Mouse (Mus musculus) lung, embryonic 15.5 days (tissue): ENCODE results near the gene Gars. TPM values are rescaled to one million over a fixed set of nuclear protein-coding genes. Genes with fewer than 3 reads are reported as not detected.

Experiments used
- ATAC-seq: fragments of 200-750 bp; cut with Nextera tagmentation; 2 replicates; pipeline ENCODE4 v1.8.0; 2017; ENCODE audit warnings: moderate number of reproducible peaks, borderline replicate concordance; ENCODE audit not compliant: low FRiP score, low TSS enrichment; ENCODE audit errors: extremely low read depth
- H3K27ac ChIP-seq: fragments of 300-500 bp; sonication (generic); 2 replicates; pipeline ENCODE4 v1.5.1; 2015; ENCODE audit warnings: moderate library complexity, mild to moderate bottlenecking, inconsistent platforms
- H3K27me3 ChIP-seq: fragments of 300-500 bp; sonication (generic); 2 replicates; pipeline ENCODE4 v1.6.1; 2015; ENCODE audit warnings: inconsistent platforms
- H3K36me3 ChIP-seq: fragments of 300-500 bp; sonication (generic); 2 replicates; pipeline ENCODE4 v1.6.1; 2015; ENCODE audit warnings: inconsistent platforms
- H3K4me1 ChIP-seq: fragments of 300-500 bp; sonication (generic); 2 replicates; pipeline ENCODE4 v1.6.1; 2015; ENCODE audit warnings: inconsistent platforms
- H3K4me2 ChIP-seq: fragments of 300-500 bp; sonication (generic); 2 replicates; pipeline ENCODE4 v1.6.1; 2015; ENCODE audit warnings: inconsistent platforms, mild to moderate bottlenecking, moderate library complexity
- H3K4me3 ChIP-seq: fragments of 300-500 bp; sonication (generic); 2 replicates; pipeline ENCODE4 v1.5.1; 2015; ENCODE audit warnings: mild to moderate bottlenecking, inconsistent platforms
- H3K9ac ChIP-seq: fragments of 300-500 bp; sonication (generic); 2 replicates; pipeline ENCODE4 v1.6.1; 2015; ENCODE audit warnings: inconsistent platforms
- H3K9me3 ChIP-seq: fragments of 300-500 bp; sonication (generic); 2 replicates; pipeline ENCODE4 v1.6.1; 2016; ENCODE audit warnings: inconsistent platforms
- WGBS: fragments of 180-500 bp; shearing (Covaris S2); methylation state at CpG from one replicate; pipeline ENCODE4 v1.1.7; 2015; 5-methylcytosine and 5-hydroxymethylcytosine counted together
- polyA plus RNA-seq: library from polyadenylated mRNA; unstranded; fragments of >200 nt; fragmentation: Nextera tagmentation; extraction: Ambion mirVana; gene quantifications from 2 replicates; pipeline ENCODE4 v1.2.1, GENCODE M21; 2015

Gars gene
- polyA plus RNA-seq, 1 experiment from 2014 or later, result 146 TPM

- no peak for ATAC-seq
- Histone ChIP-seq H3K36me3 (peaks cover 76% of the 10 kb centered on the region), H3K4me1 (no peaks in the 10 kb centered on the region), H3K27ac (no peak overlapping the region), H3K9me3 (no peaks in the 10 kb centered on the region), H3K27me3 (no peaks in the 10 kb centered on the region), H3K4me2 (no peak overlapping the region), H3K4me3 (no peak overlapping the region), H3K9ac (no peak overlapping the region)
- 90% methylated on average over 7 of the region's 7 CpGs for WGBS
Observed at GRCm38 (mm10) chr6:55064477-55064827, 26.6 kb downstream of the Gars start.

- no peak for ATAC-seq
- Histone ChIP-seq H3K9ac (no peak overlapping the region), H3K27ac (no peak overlapping the region), H3K4me1 (no peaks in the 10 kb centered on the region), H3K27me3 (no peaks in the 10 kb centered on the region), H3K36me3 (peaks cover 68% of the 10 kb centered on the region), H3K4me2 (no peak overlapping the region), H3K9me3 (no peaks in the 10 kb centered on the region), H3K4me3 (no peak overlapping the region)
- 89% methylated on average over 2 of the region's 2 CpGs for WGBS
Observed at GRCm38 (mm10) chr6:55065903-55066302, 28.1 kb downstream of the Gars start.

GRCm38 (mm10) chr6:55076561-55077255, 38.9 kb downstream of the Gars start:
- no peak for ATAC-seq
- Histone ChIP-seq H3K36me3 (peaks cover 70% of the 10 kb centered on the region), H3K4me3 (no peak overlapping the region), H3K9ac (no peak overlapping the region), H3K4me1 (no peaks in the 10 kb centered on the region), H3K9me3 (no peaks in the 10 kb centered on the region), H3K4me2 (no peak overlapping the region), H3K27me3 (no peaks in the 10 kb centered on the region), H3K27ac (no peak overlapping the region)
- WGBS, result 91% methylated on average over 4 of the region's 4 CpGs

- no peak overlapping the region for H3K27ac ChIP-seq
- H3K4me1 ChIP-seq, result no peaks in the 10 kb centered on the region
- H3K27me3 ChIP-seq, result no peaks in the 10 kb centered on the region
- peaks cover 41% of the 10 kb centered on the region for H3K36me3 ChIP-seq
- 89% methylated on average over 3 of the region's 3 CpGs for WGBS
- H3K9ac ChIP-seq, result no peak overlapping the region
- no peaks in the 10 kb centered on the region for H3K9me3 ChIP-seq
- no peak overlapping the region for H3K4me2 ChIP-seq
- no peak overlapping the region for H3K4me3 ChIP-seq
- ATAC-seq, result no peak
Observed at GRCm38 (mm10) chr6:55081379-55081778, 43.6 kb downstream of the Gars start.

- no peaks in the 10 kb centered on the region for H3K9me3 ChIP-seq
- H3K27me3 ChIP-seq, result no peaks in the 10 kb centered on the region
- WGBS, result 71% methylated on average over 7 of the region's 7 CpGs
- no peak overlapping the region for H3K4me2 ChIP-seq
- H3K4me3 ChIP-seq, result no peak overlapping the region
- peaks cover 31% of the 10 kb centered on the region for H3K36me3 ChIP-seq
- no peak for ATAC-seq
- H3K4me1 ChIP-seq, result no peaks in the 10 kb centered on the region
- H3K27ac ChIP-seq, result no peak overlapping the region
- H3K9ac ChIP-seq, result no peak overlapping the region
Observed at GRCm38 (mm10) chr6:55082261-55083051, 44.6 kb downstream of the Gars start.

- no peaks in the 10 kb centered on the region for H3K36me3 ChIP-seq
- H3K4me1 ChIP-seq, result no peaks in the 10 kb centered on the region
- H3K9ac ChIP-seq, result no peak overlapping the region
- ATAC-seq, result no peak
- no peaks in the 10 kb centered on the region for H3K27me3 ChIP-seq
- no peak overlapping the region for H3K27ac ChIP-seq
- no peak overlapping the region for H3K4me3 ChIP-seq
- H3K9me3 ChIP-seq, result no peaks in the 10 kb centered on the region
- no peak overlapping the region for H3K4me2 ChIP-seq
- WGBS, result 28% methylated on average over 4 of the region's 4 CpGs
Observed at GRCm38 (mm10) chr6:55087355-55087754, 49.5 kb downstream of the Gars start.

GRCm38 (mm10) chr6:55090639-55091038, 52.8 kb downstream of the Gars start:
- no peak overlapping the region for H3K27ac ChIP-seq
- no peak overlapping the region for H3K9ac ChIP-seq
- H3K4me1 ChIP-seq, result no peaks in the 10 kb centered on the region
- ATAC-seq, result no peak
- H3K4me3 ChIP-seq, result no peak overlapping the region
- no peaks in the 10 kb centered on the region for H3K9me3 ChIP-seq
- H3K36me3 ChIP-seq, result no peaks in the 10 kb centered on the region
- no peak overlapping the region for H3K4me2 ChIP-seq
- WGBS, result 42% methylated on average over 4 of the region's 4 CpGs
- H3K27me3 ChIP-seq, result no peaks in the 10 kb centered on the region

GRCm38 (mm10) chr6:55091396-55091795, 53.6 kb downstream of the Gars start:
- H3K4me1 ChIP-seq, result no peaks in the 10 kb centered on the region
- WGBS, result 89% methylated on average over 9 of the region's 9 CpGs
- no peaks in the 10 kb centered on the region for H3K36me3 ChIP-seq
- no peak overlapping the region for H3K4me3 ChIP-seq
- no peaks in the 10 kb centered on the region for H3K27me3 ChIP-seq
- ATAC-seq, result no peak
- H3K9me3 ChIP-seq, result no peaks in the 10 kb centered on the region
- H3K4me2 ChIP-seq, result no peak overlapping the region
- no peak overlapping the region for H3K9ac ChIP-seq
- H3K27ac ChIP-seq, result no peak overlapping the region

- 34% methylated on average over 6 of the region's 6 CpGs for WGBS
- ATAC-seq, result no peak
Observed at GRCm38 (mm10) chr6:55093431-55094146, 55.8 kb downstream of the Gars start.

GRCm38 (mm10) chr6:55098030-55098429, 60.2 kb downstream of the Gars start:
- H3K9ac ChIP-seq, result no peak overlapping the region
- H3K36me3 ChIP-seq, result no peaks in the 10 kb centered on the region
- no peaks in the 10 kb centered on the region for H3K27me3 ChIP-seq
- no peak overlapping the region for H3K27ac ChIP-seq
- H3K9me3 ChIP-seq, result no peaks in the 10 kb centered on the region
- peaks cover 13% of the 10 kb centered on the region; the same call in 1 of the 2 replicates for H3K4me1 ChIP-seq
- H3K4me3 ChIP-seq, result no peak overlapping the region
- ATAC-seq, result no peak
- 41% methylated on average over 5 of the region's 5 CpGs for WGBS
- no peak overlapping the region for H3K4me2 ChIP-seq

More at GRCm38 (mm10) chr6:55093431-55094146, 55.8 kb downstream of the Gars start:
- H3K4me2 ChIP-seq, result no peak overlapping the region
- H3K9ac ChIP-seq, result no peak overlapping the region
- H3K9me3 ChIP-seq, result no peaks in the 10 kb centered on the region
- no peak overlapping the region for H3K27ac ChIP-seq
- no peaks in the 10 kb centered on the region for H3K27me3 ChIP-seq
- H3K36me3 ChIP-seq, result no peaks in the 10 kb centered on the region
- no peak overlapping the region for H3K4me3 ChIP-seq
- peaks cover 9% of the 10 kb centered on the region; the same call in 1 of the 2 replicates for H3K4me1 ChIP-seq

GRCm38 (mm10) chr6:55098603-55099002, 60.8 kb downstream of the Gars start:
- H3K9me3 ChIP-seq, result no peaks in the 10 kb centered on the region
- 77% methylated on average over 5 of the region's 5 CpGs for WGBS
- peaks cover 13% of the 10 kb centered on the region; the same call in 1 of the 2 replicates for H3K4me1 ChIP-seq
- no peak overlapping the region for H3K4me2 ChIP-seq
- no peaks in the 10 kb centered on the region for H3K27me3 ChIP-seq
- H3K27ac ChIP-seq, result no peak overlapping the region
- no peak overlapping the region for H3K4me3 ChIP-seq
- H3K9ac ChIP-seq, result no peak overlapping the region
- no peaks in the 10 kb centered on the region for H3K36me3 ChIP-seq
- ATAC-seq, result no peak

GRCm38 (mm10) chr6:55108358-55108757, 70.6 kb downstream of the Gars start:
- 0 out of 2 replicates have a peak, but pooled peaks cover 8% of the 10 kb centered on the region for H3K27me3 ChIP-seq
- WGBS, result 13% methylated on average over 7 of the region's 7 CpGs
- no peak overlapping the region for H3K9ac ChIP-seq
- no peaks in the 10 kb centered on the region for H3K36me3 ChIP-seq
- H3K9me3 ChIP-seq, result no peaks in the 10 kb centered on the region
- no peak overlapping the region for H3K4me3 ChIP-seq
- no peak for ATAC-seq
- no peaks in the 10 kb centered on the region for H3K4me1 ChIP-seq
- no peak overlapping the region for H3K4me2 ChIP-seq
- H3K27ac ChIP-seq, result no peak overlapping the region
